Mouse (Mus musculus) colon, adult 2 months (tissue): ENCODE measurements around the gene Mak. TPM values are rescaled to one million over a fixed set of nuclear protein-coding genes. Genes with fewer than 3 reads are reported as not detected.

ENCODE experiments used
- polyA plus RNA-seq: library from polyadenylated mRNA; depleted of rRNA; stranded (reverse); fragments of >200 nt; gene quantifications from 2 replicates; pipeline ENCODE4 v1.2.3, GENCODE M21; 2012; rRNA removed

Mak gene
- 0.06 TPM in 1 of 2 replicates, not detected in the other for polyA plus RNA-seq

GRCm38 (mm10) chr13:41079421-41079780 is at the start of gene Mak:
Mak (minus strand) TSS chr13:41079706.

GRCm38 (mm10) chr13:41113940-41114339 is 34.4 kb upstream of the Mak start, which contains the start of gene Sycp2l:
Sycp2l (plus strand) TSS chr13:41114307.

GRCm38 (mm10) chr13:41110935-41111334 is 31.4 kb upstream of the Mak start, which contains the start of gene Gcm2:
Gcm2 (minus strand) TSS chr13:41111035.

GRCm38 (mm10) chr13:41015829-41016634 is 63.5 kb downstream of the Mak start, which contains the start of gene Tmem14c:
Tmem14c (plus strand) TSS chr13:41016292.

GRCm38 (mm10) chr13:41000926-41001639 is 78.4 kb downstream of the Mak start, which contains the start of gene Pak1ip1:
Pak1ip1 (plus strand) TSS chr13:41001023.

Other genes starting within 250 kb of the Mak start
- gene Gcnt2, start 220.0 kb downstream of the Mak start, polyA plus RNA-seq, result 3.5 and 4.0 TPM in 2 replicates
- gene Pak1ip1, start 78.7 kb downstream of the Mak start, polyA plus RNA-seq, result 41.9 and 45.6 TPM in 2 replicates
- gene Tmem14c, start 63.4 kb downstream of the Mak start, polyA plus RNA-seq, result 90.8 and 126 TPM in 2 replicates
- gene Gcm2, start 31.3 kb upstream of the Mak start, polyA plus RNA-seq, result not detected in 2 replicates
- gene Sycp2l, start 34.6 kb upstream of the Mak start, polyA plus RNA-seq, result not detected in 2 replicates
- gene Elovl2, start 140.7 kb upstream of the Mak start, polyA plus RNA-seq, result 0.02 TPM in 1 of 2 replicates, not detected in the other
- 3.7 TPM in 2 replicates for gene Smim13, start 170.1 kb upstream of the Mak start, polyA plus RNA-seq
- not detected in 2 replicates for gene Gm17364, start 194.3 kb upstream of the Mak start, polyA plus RNA-seq